Mouse (Mus musculus) hematopoietic stem cell, adult 5-6 weeks (primary cell): ENCODE measurements around the gene Extl1. TPM values are rescaled to one million over a fixed set of nuclear protein-coding genes. Genes with fewer than 3 reads are reported as not detected.

Experiments
- ATAC-seq, 2 experiments: fragments of 125-278 bp in 1 of 2; replicated peaks in 1 of 2; 2 replicates each; pipeline ENCODE4 v1.8.0; 2016 to 2017; ENCODE audit warnings: inconsistent platforms in 2 of 2, mild to moderate bottlenecking in 2 of 2, moderate number of reproducible peaks in 2 of 2, low read depth in 1 of 2, moderate TSS enrichment in 1 of 2; ENCODE audit not compliant: low FRiP score in 2 of 2, poor library complexity in 2 of 2, severe bottlenecking in 2 of 2, insufficient read depth in 1 of 2, low TSS enrichment in 1 of 2
- total RNA-seq: library from RNA; stranded (forward); fragments of 172-1452, 232-1000 nt; gene quantifications from 2 replicates; pipeline ENCODE4 v1.2.3, GENCODE M21; 2017

The Extl1 gene
- total RNA-seq, 1 experiment from 2014 or later, result 0.20 TPM

DNA sequence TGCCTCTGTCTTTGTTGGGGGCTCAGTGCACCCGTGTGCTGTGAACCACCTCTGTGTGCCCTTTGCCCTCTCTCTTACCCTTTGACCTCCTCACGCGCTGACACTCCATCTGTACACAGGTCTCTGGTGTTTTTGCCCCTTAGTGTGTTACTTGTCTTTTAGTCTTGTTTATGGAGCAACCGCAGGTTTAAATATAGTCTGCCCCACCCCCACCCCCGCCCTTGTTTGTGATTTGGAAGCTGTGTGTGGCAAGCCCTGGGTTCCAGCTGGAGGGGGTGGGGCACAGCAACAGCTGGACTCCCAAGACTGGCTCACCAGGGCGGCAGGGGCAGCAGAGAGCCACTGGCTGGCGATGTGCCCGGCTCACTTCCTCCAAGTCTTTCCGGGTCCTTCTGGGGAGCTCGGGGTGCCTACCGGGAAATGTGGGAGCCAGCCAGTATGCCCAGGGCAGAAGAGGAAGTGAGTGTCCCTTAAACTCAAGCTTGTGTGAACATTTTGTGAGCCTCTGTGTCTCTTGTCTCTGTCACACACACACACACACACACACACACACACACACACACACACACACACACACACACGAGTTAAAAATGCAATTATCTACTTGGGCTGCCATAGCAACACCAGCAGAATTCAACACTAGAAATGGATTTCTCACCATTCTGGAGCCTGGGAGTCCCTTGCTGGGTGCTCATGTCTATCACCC, 76.1 kb downstream of the Extl1 start:
- peak; percentile 69 to 83; a peak in 3 of 4 replicates for ATAC-seq

DNA sequence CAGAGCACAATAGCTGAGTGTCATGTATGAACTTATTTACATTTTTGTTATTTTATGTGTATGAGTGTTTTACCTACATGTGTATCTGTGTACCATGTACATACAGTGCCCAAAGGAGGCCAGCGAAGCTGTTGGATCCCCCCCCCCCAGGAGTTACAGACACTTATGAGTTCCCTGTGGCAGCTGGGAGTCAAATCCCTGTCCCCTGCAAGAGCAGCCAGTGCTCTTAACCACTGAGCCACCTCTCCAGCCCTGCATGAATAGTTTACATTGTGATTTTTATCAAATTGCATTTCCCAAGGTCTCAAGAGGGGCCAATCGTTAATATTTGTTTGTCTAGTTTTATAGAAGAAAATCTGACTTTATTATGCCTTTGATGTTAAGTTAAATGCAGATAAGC, 76.7 kb downstream of the Extl1 start:
- no peak for ATAC-seq

Other genes with a start within 250 kb of the Extl1 start
- gene Cep85, start 196.7 kb downstream of the Extl1 start, total RNA-seq, result 42.6 and 46.0 TPM in 2 replicates
- gene Gm7534, start 180.8 kb downstream of the Extl1 start, total RNA-seq, result not detected in 2 replicates
- gene Catsper4, start 156.5 kb downstream of the Extl1 start, total RNA-seq, result not detected in 2 replicates
- not detected in 2 replicates for gene Cnksr1, start 145.5 kb downstream of the Extl1 start, total RNA-seq
- not detected in 2 replicates for gene E130218I03Rik, start 140.2 kb downstream of the Extl1 start, total RNA-seq
- gene Zfp593, start 138.3 kb downstream of the Extl1 start, total RNA-seq, result 10.7 and 14.4 TPM in 2 replicates
- gene Gm30191, start 136.9 kb downstream of the Extl1 start, total RNA-seq, result not detected in 2 replicates
- 1.1 and 2.1 TPM in 2 replicates for gene Grrp1, start 129.7 kb downstream of the Extl1 start, total RNA-seq
- gene Pdik1l, start 96.0 kb downstream of the Extl1 start, total RNA-seq, result 32.7 and 36.2 TPM in 2 replicates
- gene Trim63, start 68.7 kb downstream of the Extl1 start, total RNA-seq, result not detected in 2 replicates
- gene Slc30a2, start 40.7 kb downstream of the Extl1 start, total RNA-seq, result not detected in 2 replicates
- gene Pafah2, start 12.5 kb upstream of the Extl1 start, total RNA-seq, result 15.7 and 25.3 TPM in 2 replicates
- 1,445 and 1,820 TPM in 2 replicates for gene Stmn1, start 84.5 kb upstream of the Extl1 start, total RNA-seq
- gene Paqr7, start 112.8 kb upstream of the Extl1 start, total RNA-seq, result 15.6 and 25.2 TPM in 2 replicates
- gene Aunip, start 127.1 kb upstream of the Extl1 start, total RNA-seq, result 15.8 and 34.0 TPM in 2 replicates
- 51.8 and 71.4 TPM in 2 replicates for gene Mtfr1l, start 151.5 kb upstream of the Extl1 start, total RNA-seq
- 8.2 and 9.2 TPM in 2 replicates for gene Selenon, start 168.3 kb upstream of the Extl1 start, total RNA-seq